Mouse (Mus musculus) heart, embryonic 11.5 days (tissue): ENCODE data around the gene Mif4gd. TPM values are rescaled to one million over a fixed set of nuclear protein-coding genes. Genes with fewer than 3 reads are reported as not detected.

ENCODE experiments used
- polyA plus RNA-seq: library from polyadenylated mRNA; unstranded; fragments of >200 nt; fragmentation: Nextera tagmentation; extraction: Ambion mirVana; gene quantifications from 2 replicates; pipeline ENCODE4 v1.2.1, GENCODE M21; 2014

The Mif4gd gene
- polyA plus RNA-seq, 1 experiment from 2014 or later: 22.7 TPM

Other genes with a start within 250 kb of the Mif4gd start
- gene Hid1, start 245.2 kb downstream of the Mif4gd start, polyA plus RNA-seq: 6.2 and 7.8 TPM in 2 replicates
- gene Cdr2l, start 231.1 kb downstream of the Mif4gd start, polyA plus RNA-seq: 6.2 and 7.8 TPM in 2 replicates
- gene Mrpl58, start 209.2 kb downstream of the Mif4gd start, polyA plus RNA-seq: 163 and 177 TPM in 2 replicates
- gene Atp5h, start 193.0 kb downstream of the Mif4gd start, polyA plus RNA-seq: 1,505 and 1,518 TPM in 2 replicates
- gene Kctd2, start 192.8 kb downstream of the Mif4gd start, polyA plus RNA-seq: 12.0 and 12.7 TPM in 2 replicates
- gene Trim80, start 172.4 kb downstream of the Mif4gd start, polyA plus RNA-seq: 0.26 TPM in 1 of 2 replicates, not detected in the other
- not detected in 2 replicates for gene Slc16a5, start 150.5 kb downstream of the Mif4gd start, polyA plus RNA-seq
- gene Armc7, start 137.3 kb downstream of the Mif4gd start, polyA plus RNA-seq: 5.1 and 5.7 TPM in 2 replicates
- gene Nt5c, start 121.1 kb downstream of the Mif4gd start, polyA plus RNA-seq: 70.5 and 76.3 TPM in 2 replicates
- 434 and 457 TPM in 2 replicates for gene Jpt1, start 98.6 kb downstream of the Mif4gd start, polyA plus RNA-seq
- 702 and 712 TPM in 2 replicates for gene Sumo2, start 76.7 kb downstream of the Mif4gd start, polyA plus RNA-seq
- gene Nup85, start 48.5 kb downstream of the Mif4gd start, polyA plus RNA-seq: 131 and 133 TPM in 2 replicates
- 97.7 and 104 TPM in 2 replicates for gene Mrps7, start 9.0 kb downstream of the Mif4gd start, polyA plus RNA-seq
- 17.9 and 21.0 TPM in 2 replicates for gene Gga3, start 8.9 kb downstream of the Mif4gd start, polyA plus RNA-seq
- 35.6 and 35.7 TPM in 2 replicates for gene Slc25a19, start 15.3 kb upstream of the Mif4gd start, polyA plus RNA-seq
- gene Grb2, start 95.6 kb upstream of the Mif4gd start, polyA plus RNA-seq: 42.7 and 56.3 TPM in 2 replicates
- gene Tmem94, start 152.5 kb upstream of the Mif4gd start, polyA plus RNA-seq: 22.9 and 25.1 TPM in 2 replicates
- 17.4 and 18.1 TPM in 2 replicates for gene Caskin2, start 200.7 kb upstream of the Mif4gd start, polyA plus RNA-seq
- 20.8 TPM in 2 replicates for gene Tsen54, start 201.8 kb upstream of the Mif4gd start, polyA plus RNA-seq
- 21.5 and 22.4 TPM in 2 replicates for gene Llgl2, start 211.1 kb upstream of the Mif4gd start, polyA plus RNA-seq
- gene Myo15b, start 245.4 kb upstream of the Mif4gd start, polyA plus RNA-seq: 0.06 and 0.39 TPM in 2 replicates